Mouse (Mus musculus) kidney, adult 2 months (tissue): ENCODE data around the gene Cdk15. TPM values are rescaled to one million over a fixed set of nuclear protein-coding genes. Genes with fewer than 3 reads are reported as not detected.

Experiments
- DNase-seq: peaks from one replicate; pipeline ENCODE4 v3.0.0; 2021
- H3K27ac ChIP-seq: fragments of 200-500 bp; 2 replicates; pipeline ENCODE4 v1.5.1; 2012; ENCODE audit warnings: low read depth, low read length, control low read depth, inconsistent platforms; ENCODE audit not compliant: insufficient read depth
- H3K27me3 ChIP-seq: fragments of 200-500 bp; replicated peaks from 2 replicates; pipeline ENCODE4 v1.6.1; 2012; ENCODE audit warnings: mild to moderate bottlenecking, moderate library complexity, low read length, inconsistent platforms; ENCODE audit not compliant: control insufficient read depth, insufficient read depth
- H3K36me3 ChIP-seq: fragments of 200-500 bp; 2 replicates; pipeline ENCODE4 v1.6.1; 2012; ENCODE audit warnings: mild to moderate bottlenecking, moderate library complexity, low read length, inconsistent platforms; ENCODE audit not compliant: control insufficient read depth, insufficient read depth
- H3K4me1 ChIP-seq: fragments of 200-500 bp; 2 replicates; pipeline ENCODE4 v1.6.1; 2011; ENCODE audit warnings: low read length; ENCODE audit not compliant: control insufficient read depth, insufficient read depth
- H3K4me3 ChIP-seq: fragments of 200-500 bp; 2 replicates; pipeline ENCODE4 v1.5.1; 2011; ENCODE audit warnings: mild to moderate bottlenecking, low read depth, low read length, control low read depth; ENCODE audit not compliant: insufficient read depth
- CTCF ChIP-seq: fragments of 200-500 bp; conservative IDR thresholded peaks from 2 replicates; pipeline ENCODE4 v1.5.1; 2011; ENCODE audit warnings: low read depth, mild to moderate bottlenecking, control low read depth, low read length, moderate library complexity, mixed read lengths; ENCODE audit not compliant: insufficient read depth, insufficient read length
- POLR2A ChIP-seq: fragments of 200-500 bp; IDR thresholded peaks from one replicate; pipeline ENCODE4 v1.6.1; 2011; ENCODE audit warnings: low read depth, low read length, control low read depth
- WGBS: fragments of 180-500 bp; shearing (Covaris S2); methylation state at CpG from one replicate; pipeline ENCODE4 v1.1.7; 2018; 5-methylcytosine and 5-hydroxymethylcytosine counted together
- polyA plus RNA-seq: library from polyadenylated mRNA; depleted of rRNA; stranded (reverse); fragments of >200 nt; gene quantifications from 2 replicates; pipeline ENCODE4 v1.2.3, GENCODE M21; 2012

The Cdk15 gene
- polyA plus RNA-seq, 1 experiment = 0.13 TPM

DNA sequence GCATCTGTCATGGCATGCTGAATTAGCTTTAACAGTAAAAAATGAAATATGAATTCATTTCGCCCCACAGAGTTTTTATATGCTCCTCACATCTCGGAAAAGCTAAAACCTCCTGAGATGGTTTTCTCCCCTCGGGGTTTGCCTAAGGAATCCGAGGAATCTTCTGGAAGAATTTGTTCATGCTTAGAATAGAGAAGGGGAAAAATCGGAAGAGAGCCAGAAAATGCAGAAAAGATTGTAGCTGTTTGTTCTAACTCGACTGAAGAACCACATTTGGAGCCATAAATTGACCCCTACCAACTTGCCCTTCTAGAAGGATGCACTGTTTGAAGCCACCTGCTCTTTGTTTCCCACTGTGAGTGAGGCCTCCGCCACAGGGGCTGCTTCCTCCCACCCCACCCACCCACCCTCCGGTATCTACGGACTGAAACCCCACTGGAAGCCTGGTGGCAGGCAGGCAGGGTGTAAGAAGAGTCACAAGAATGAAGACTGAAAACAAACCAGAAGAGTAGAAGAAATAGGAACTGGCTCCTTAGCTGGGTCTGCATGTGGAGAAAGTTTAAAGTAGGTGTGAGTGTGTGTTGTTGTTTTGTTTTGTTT is 41.9 kb downstream of the Cdk15 start:
- Histone ChIP-seq H3K4me3 (no peak overlapping the region), H3K36me3 (no peaks in the 10 kb centered on the region), H3K4me1 (no peaks in the 10 kb centered on the region), H3K27me3 (no peaks in the 10 kb centered on the region), H3K27ac (no peak overlapping the region)
- DNase-seq = no peak
- TF ChIP-seq CTCF (no peak), POLR2A (no peak)
- WGBS = 49% methylated on average over 9 of the region's 9 CpGs

DNA sequence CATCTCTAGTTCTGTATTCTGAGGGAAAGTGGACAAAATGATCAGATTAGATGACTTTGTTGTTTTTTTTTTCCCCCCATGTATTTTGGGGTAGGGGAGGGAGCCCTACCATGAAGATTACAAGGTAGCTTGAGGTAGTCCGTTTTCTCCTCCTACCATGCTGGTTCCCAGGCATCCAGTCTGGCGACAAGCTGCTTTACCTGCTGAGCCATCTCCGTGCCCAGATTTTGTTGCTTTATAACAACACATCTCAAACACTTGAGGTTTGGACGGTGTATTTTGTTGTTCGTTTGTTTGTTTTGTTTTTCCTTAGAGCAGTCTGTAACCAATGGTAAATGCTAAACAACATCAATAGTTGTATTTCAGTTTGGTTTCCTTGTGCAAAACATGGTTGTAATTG is 50.6 kb downstream of the Cdk15 start:
- no peak overlapping the region for H3K27ac ChIP-seq
- WGBS = 90% methylated on average over 5 of the region's 5 CpGs
- no peaks in the 10 kb centered on the region for H3K27me3 ChIP-seq
- no peaks in the 10 kb centered on the region for H3K36me3 ChIP-seq
- H3K4me1 ChIP-seq = no peaks in the 10 kb centered on the region
- no peak for DNase-seq
- no peak for TF ChIP-seq POLR2A
- TF ChIP-seq CTCF = no peak
- no peak overlapping the region for H3K4me3 ChIP-seq

DNA sequence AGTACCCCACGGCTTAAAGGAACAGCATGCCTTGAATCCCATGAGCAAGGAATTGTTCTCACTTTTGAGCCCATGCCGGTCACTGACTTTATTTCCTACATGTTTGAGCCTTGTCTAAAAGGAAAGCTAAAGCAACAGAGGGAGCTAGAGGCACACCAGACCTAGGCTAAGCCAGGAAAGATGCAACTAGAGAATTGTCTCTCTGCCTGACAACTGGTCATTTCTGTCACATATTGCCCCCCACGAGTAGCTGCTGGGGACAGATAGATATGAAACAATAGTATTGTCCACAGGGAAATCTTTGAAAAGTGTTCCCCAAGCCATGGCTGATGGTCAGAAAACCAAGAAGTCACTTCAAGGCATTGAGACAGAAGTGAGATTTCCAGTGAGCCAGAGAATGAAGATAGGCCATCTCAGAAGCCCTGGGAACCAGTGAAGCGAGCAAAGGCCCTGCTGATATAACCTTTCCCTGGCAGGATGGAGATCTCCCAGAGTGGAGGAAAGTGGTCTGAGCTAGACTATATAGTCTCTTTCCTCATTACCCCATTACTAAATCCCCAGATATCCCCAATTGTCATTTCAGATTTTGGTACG is 54.7 kb downstream of the Cdk15 start:
- Histone ChIP-seq H3K36me3 (no peaks in the 10 kb centered on the region), H3K27ac (no peak overlapping the region), H3K27me3 (no peaks in the 10 kb centered on the region), H3K4me1 (no peaks in the 10 kb centered on the region), H3K4me3 (no peak overlapping the region)
- WGBS = 70% methylated on average over 5 of the region's 5 CpGs
- TF ChIP-seq CTCF (0 out of 2 replicates have a peak, but pooled peaks have one; percentile 11), POLR2A (no peak)
- DNase-seq = no peak

DNA sequence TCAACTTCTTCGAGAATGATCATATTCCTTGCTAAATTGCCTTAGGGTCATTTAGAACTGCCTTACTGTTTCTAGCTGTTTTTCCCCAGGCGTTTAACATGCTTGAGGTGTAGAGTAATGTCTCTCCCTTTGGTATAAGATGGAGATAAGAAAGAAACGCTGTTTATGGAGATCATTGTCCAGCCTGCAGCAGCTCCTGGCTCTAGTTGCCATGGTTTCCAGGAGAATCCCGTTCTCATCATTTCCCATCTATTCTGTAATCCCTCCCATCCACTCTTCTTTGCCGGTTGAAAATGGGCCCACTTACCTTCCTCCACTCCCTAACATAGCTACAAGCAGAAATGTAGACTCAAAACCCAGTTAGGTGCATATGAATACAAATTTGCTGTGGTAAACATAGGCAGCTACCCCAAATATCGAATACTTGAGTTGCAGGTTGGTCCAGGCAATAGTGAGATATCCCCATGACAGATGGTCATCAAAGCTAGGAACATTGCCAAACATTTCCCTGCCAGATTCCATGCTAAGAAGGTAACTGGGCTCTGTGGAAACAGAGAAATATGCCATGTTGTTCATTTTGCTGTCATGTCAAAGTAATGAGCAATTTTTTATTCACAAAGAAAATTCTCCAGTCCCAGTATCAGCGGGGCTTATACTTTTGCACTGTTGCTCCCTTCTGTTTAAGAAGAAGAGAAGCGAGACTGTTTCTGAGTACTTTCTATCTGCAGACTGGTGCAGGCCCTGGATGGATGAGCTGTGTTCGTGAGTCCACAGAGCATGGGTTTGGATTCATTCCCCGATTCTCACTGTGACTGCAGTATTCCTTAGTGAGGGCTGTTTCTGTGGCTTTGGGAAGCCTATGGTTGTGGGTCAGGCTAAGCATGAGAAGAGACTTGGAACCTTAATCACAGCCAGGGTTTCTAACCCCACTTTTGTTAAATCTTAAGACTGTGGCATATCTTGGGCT is 55.8 kb downstream of the Cdk15 start:
- H3K36me3 ChIP-seq = no peaks in the 10 kb centered on the region
- no peak for DNase-seq
- WGBS = 80% methylated on average over 10 of the region's 10 CpGs
- no peak overlapping the region for H3K4me3 ChIP-seq
- no peak for TF ChIP-seq CTCF
- no peak for TF ChIP-seq POLR2A
- no peak overlapping the region for H3K27ac ChIP-seq
- H3K27me3 ChIP-seq = no peaks in the 10 kb centered on the region
- H3K4me1 ChIP-seq = no peaks in the 10 kb centered on the region

DNA sequence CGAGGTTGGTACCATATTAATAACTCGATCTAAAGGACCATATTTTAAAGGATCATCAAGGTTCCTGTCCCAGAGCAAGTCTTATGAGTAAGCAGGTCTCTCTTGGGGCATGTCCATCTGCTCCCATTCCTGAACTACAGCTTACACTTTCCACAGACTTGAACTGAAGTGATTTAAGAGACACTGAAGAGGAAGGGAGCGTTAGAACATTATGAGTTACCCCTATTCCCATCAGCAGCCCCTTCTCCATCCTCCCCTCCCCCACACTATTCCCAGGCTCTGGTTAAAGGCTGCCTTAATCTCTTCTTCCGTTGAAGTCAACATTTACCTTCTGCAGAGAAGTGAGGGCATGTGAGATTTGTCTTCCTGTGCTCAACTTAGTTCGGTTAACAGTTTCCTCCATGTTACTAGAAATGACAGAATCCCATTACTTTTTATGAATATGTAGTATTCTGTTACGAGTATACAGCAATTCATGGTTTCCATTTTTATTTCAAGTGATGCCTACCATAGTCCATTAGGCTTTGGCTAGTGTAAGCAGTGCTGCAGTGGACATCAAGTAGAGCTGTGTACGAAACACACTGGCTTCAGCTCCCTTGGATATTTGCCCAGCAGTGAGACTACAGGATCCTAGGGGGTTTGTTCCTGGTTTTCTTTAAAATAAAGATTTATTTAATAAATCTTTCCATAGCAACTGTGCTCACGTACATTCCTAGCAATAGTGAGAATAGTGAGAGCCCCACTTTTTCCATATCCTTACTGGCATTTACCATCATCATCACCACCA is 56.6 kb downstream of the Cdk15 start:
- Histone ChIP-seq H3K4me1 (no peaks in the 10 kb centered on the region), H3K27ac (no peak overlapping the region), H3K36me3 (no peaks in the 10 kb centered on the region), H3K27me3 (no peaks in the 10 kb centered on the region), H3K4me3 (no peak overlapping the region)
- DNase-seq = no peak
- no peak for TF ChIP-seq CTCF
- TF ChIP-seq POLR2A = no peak
- 84% methylated on average over 8 of the region's 8 CpGs for WGBS

DNA sequence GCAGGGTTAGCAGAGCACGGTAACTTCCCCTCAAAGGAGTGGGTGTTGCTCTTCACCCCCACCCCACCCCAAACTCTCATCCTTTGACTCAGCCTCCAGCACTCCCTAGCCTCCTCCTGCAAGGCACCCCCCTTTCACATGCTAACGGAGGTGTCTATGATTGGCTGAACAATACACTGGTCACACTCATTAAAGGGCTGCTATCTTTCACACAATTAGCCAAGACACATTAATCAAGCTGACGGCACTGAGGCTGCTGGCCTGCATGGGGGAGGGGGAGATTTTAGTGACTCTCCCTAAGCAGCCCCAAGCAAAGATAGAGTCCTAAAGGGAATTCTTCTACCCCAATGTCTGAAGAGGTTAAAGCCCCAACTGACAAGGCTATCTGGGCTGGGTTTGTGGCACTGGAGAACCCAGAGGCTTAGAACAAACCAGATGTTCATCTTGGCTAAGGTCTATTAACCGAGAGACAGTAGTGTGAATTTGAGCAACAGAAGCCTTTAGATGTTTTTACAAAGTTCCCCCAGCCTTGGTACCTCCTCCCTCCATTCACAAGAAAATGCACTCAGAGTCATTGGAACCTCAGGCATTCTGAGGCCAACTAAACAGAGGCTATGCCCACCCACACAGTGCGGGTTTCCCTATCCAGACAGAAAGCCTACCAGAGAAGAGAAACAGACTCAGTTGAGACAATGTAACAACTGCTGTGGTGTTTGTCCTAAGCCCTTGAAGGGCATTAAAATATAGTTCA is 58.5 kb downstream of the Cdk15 start:
- DNase-seq = no peak
- H3K27me3 ChIP-seq = no peaks in the 10 kb centered on the region
- H3K36me3 ChIP-seq = no peaks in the 10 kb centered on the region
- no peak for TF ChIP-seq POLR2A
- no peak for TF ChIP-seq CTCF
- H3K27ac ChIP-seq = no peak overlapping the region
- no peaks in the 10 kb centered on the region for H3K4me1 ChIP-seq
- no peak overlapping the region for H3K4me3 ChIP-seq
- WGBS = 50% methylated on average over 5 of the region's 5 CpGs
